Mouse (Mus musculus) regulatory T cell (primary cell): ENCODE measurements around the gene Scin.
"Not testable (repeated sequence)": the region's sequence is repeated elsewhere in the genome, so short reads cannot be mapped to it uniquely, and the experiment has no call there.

Source experiments
- in situ Hi-C: fragments of 300-600 bp; cut with MboI, MseI; formaldehyde crosslinking; loops from one replicate; pipeline ENCODE4 v1.15.1; 2025; ENCODE audit warnings: high pct_unique_total_duplicates

Scin gene

DNA sequence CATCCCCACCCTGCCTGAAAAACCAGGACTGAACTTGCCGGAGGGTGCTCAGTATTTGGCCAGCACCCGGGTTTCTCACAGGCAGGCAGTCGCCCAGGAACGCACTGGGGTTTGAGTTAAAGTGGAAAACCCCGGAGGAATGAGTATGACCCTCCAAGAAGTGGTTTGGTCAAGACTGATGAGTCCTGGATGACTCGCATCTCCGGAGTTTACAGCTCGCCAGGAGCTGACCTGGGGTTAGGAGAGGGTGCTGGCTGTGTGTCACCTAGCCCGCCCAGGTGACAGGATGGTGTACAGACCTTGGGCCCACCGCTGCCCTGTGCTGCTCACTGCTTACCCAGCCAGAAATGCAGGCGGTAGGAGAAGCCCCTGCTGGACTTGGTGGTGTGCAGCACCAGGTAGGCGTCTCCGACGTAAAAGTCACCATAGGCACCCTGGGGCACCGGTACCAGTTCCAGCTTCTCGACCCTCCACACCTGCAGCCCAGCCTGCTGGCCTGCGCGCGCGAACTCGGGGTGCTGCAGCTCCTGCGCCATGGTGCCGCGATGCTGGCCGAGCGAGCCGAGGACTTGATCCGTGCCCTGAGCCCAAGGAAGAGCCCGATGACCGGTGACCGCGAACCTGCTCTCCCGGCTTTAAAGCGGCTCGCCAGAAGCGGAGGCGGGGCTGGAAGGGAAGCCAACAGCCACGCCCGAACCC, at the start of gene Scin:
Gene Scin (minus strand): TSS at position 656 of the 699 bp plus-strand sequence.
- in situ Hi-C loops = no loop called here

DNA sequence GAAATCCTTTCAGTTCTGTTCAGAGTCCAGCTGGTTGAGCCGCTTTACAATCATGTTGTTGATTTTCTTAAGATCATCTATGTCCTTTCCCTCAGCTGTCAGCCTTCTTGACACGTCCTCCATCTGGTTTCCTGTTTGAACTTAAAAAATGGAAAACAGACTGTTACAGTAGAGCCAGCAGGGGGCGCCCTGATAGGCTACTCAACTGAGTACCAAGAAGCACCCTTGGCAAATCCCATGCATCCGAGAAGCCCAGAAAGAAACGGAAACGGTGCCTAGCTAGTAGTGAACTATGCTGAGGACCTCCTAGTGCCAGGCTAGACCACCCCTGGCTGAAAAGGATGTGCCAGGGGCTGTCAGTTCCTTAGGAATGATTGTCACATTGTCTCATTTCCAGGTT, 43.1 kb upstream of the Scin start:
- in situ Hi-C loops = no loop called here

DNA sequence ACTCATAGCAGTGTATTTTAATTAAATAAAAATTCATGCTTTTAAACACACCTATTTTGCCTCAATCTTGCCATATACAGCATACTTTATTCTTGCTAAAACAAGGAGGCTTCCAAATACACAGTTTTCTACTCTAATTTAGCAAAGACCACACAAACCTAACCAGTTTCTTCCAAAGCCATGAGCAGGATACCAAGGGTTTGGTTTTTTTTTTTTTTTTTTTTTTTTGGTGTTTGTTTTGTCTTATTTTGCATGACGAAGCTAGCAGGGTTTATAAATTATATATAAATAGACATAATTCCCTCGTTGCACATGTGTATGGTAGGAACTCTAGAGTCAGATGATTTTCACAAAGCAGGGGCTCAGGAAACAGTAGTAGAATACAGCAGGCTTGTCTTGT, 42.1 kb upstream of the Scin start:
- in situ Hi-C loops = no loop called here

DNA sequence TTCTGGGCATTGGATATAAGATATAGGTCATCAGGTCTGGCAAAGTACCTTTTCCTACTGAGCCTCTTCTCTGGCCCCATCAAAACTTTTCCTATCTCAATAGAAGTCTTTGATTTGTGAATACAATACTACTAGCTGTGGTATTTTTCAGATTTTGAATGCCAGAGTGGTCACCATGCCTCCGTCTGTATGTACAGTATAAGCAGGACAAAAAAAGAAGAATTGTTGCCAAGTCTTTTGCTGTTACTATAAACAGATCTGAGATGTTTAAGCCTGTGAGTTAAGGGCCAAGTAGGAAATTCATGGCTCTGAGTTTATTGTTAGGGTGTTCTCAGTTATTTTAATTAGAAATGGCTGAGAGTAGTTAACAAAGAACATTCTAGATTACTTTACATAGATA, 41.1 kb upstream of the Scin start:
- in situ Hi-C loops = not testable (repeated sequence)

DNA sequence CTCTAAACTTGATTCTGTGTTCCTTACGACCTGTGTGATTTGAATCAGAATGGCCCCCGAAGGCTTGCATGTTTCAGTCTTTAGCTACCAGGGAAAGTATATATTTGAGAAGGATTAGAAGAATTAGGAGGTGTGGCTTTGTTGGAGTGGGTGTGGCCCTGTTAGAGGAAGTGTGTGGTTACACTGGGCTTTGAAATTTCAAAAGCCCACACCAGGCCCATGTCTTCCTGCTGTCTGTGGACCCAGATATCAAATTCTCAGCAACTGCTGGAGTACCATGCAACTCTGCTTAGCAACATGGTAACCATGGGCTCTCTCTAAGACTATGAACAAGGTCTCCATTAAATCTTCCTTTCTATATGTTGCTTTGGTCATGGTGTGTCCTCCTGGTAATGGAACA, 37.6 kb upstream of the Scin start:
- in situ Hi-C loops = loop anchor here (25.0 kb wide), 1 partner anchor 509 kb away; no protein-coding TSS in a partner anchor

DNA sequence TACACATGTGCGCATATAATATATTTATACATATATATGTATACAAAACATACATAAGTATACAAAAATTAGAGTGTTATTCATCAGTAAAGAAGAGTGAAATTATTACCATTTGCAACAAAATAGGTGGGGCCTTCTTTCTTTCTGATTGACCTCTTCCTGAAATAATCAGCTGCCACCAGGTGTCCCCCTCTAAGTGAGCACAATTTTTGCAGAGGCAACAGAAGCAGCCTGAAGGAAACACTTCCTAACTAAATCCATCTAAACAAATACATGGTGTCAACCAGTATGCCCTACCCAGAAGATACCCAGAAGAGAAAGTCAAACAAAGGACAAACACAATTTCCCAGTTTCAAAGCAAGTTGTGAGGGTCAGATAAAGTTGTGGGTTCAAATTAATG, 35.6 kb upstream of the Scin start:
- in situ Hi-C loops = loop anchor here (5.0 to 25.0 kb wide), 4 partner anchors 92 to 655 kb away; no protein-coding TSS in a partner anchor

DNA sequence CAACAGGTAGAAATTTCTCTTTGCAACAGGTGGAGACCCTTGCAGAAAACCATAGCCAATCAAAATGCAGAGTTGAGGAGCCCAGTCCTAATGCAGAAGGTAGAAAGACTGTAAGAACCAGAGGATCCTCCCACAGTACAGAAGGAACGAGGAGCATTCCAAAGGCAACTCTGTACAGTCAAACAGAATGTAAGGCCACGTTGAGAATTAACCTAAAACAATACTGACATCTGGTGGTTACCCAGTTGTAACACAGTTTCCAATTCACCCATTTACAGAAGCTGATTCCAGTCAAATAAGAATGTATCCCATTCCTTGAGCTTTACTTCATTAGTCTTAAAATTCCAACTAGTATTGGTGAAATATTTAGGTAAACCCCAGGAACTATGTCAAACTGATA, 30.6 kb upstream of the Scin start:
- in situ Hi-C loops = loop anchor here (5.0 to 25.0 kb wide), 4 partner anchors 87 to 650 kb away; no protein-coding TSS in a partner anchor

DNA sequence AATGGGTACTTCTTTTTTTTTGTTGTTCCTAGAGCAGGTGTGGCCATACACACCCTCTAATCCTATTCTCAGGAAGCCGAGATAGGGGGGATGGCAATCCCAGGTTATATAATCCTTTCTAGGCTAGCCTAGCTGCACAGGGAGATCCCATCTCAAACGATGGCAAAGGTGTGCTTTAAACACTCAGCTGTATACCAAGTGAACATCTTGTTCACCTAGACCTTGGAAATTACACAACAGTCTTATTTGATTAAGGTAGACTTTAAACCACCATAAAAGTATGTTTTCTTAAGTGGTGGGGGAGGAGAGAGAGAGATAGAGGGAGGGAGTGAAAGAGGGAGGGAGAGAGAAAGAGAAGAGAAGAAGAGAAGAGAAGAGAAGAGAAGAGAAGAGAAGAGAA, 26.7 kb upstream of the Scin start:
- in situ Hi-C loops = loop anchor here (10.0 to 25.0 kb wide), 3 partner anchors 416 to 646 kb away; no protein-coding TSS in a partner anchor

DNA sequence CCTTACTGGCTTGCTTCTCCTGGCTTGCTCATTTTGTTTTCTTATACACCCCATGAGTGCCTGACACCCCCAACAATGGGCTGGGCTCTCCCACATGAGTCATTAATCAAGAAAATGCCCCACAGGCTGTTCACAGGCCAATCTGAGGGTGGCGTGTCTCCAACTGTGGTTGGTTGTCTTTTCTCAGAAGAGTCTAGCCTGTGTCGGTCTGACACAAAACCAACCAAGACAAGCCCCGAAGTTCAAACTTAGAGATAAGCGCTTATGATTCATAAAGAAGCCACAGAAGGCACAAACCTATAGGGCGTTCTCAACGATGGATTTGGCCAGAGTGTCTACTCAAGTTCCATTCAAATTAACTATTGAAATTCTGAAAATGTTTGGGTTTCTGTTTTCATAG, 20.2 kb upstream of the Scin start:
- in situ Hi-C loops = loop anchor here (25.0 kb wide), 1 partner anchor 492 kb away; no protein-coding TSS in a partner anchor

DNA sequence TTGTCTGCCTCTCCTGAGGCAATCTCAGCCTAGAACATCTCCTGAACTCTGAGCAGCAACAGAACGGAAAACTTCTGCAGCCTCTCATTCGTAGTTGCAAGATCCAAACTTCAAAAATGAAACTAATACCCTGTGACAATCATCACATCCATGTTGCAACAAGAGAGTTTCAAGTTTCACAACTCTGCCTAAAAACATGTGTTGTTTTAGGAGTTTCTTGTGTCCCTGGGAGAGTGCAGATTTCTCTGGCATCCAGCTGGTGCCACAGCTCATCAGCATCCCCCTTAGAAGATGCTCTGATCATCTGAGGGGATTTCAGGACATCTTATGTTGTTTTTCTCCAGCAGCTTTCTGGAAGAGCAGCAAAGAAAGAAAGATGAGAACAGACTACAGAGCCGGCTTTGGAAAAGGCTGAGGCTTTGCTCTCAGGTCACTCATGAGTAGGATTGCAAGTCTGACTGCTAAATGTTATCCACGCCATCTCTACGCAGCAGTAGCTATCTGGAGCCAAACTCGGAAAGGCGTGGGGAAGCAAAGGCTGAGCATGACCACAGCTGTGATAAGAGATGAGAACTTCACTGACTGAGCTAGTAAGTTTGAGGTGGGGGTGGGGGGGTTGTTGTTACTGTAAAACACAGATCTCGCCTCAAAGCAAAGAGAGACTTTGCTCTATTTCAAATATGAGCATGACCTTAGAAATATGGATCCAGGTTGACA, 18.5 kb upstream of the Scin start:
- in situ Hi-C loops = loop anchor here (25.0 kb wide), 1 partner anchor 490 kb away; no protein-coding TSS in a partner anchor

DNA sequence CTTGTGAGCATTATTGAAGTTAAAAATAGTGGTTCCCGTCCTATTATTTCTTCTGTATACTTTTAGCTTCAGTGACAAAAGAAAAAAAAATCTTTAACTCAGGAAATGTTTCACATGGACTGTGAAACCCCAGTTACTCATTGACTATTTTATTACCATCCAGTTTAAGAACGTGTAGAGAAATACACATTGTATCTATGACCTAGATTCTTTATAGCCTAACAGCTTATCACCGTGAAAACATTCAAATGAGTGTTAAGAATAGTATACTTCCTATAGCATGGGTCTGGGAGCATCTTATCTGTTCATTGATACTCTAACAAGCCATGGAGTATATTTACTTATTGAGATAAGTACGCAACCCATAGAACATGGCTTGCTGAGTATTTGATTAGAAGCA, 13.3 kb upstream of the Scin start:
- in situ Hi-C loops = no loop called here

DNA sequence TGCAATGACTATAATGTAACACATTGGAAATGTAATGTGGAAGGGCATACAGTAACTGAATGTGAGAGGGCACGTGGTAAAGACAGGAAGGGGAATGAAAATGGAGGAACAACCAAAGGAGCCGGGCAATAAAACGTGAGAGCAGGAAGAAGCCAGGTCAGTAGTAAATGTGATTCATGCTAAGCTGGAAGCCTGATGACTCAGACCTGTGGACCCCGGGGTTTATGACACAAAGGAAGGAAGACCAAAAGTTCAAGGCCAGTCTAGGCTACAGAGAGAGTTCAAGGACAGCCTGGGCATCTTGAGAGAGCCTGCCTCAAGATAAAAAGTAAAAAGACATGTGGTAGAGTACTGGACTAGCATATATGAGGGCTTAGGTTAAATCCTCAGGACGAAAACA, 12.5 kb upstream of the Scin start:
- in situ Hi-C loops = no loop called here

DNA sequence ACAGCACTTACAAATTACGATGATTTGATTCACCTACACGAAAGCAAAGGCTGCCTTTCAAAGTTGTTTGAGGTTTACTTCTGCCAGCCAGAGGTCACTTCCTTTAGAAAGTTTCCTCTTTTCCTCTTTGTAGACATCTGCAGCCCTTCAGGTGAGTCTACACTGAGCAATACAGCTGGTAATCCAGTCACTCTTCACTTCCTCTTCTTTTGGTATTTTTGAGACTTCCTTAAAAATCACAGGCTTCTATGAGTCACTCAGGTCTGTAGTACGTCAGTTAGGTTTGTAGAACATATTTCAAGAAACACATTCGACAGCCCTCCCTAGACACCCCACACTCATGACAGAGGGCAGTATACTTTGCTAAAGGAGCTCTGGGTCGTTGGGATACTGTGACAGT, 6.7 kb upstream of the Scin start:
- in situ Hi-C loops = no loop called here

DNA sequence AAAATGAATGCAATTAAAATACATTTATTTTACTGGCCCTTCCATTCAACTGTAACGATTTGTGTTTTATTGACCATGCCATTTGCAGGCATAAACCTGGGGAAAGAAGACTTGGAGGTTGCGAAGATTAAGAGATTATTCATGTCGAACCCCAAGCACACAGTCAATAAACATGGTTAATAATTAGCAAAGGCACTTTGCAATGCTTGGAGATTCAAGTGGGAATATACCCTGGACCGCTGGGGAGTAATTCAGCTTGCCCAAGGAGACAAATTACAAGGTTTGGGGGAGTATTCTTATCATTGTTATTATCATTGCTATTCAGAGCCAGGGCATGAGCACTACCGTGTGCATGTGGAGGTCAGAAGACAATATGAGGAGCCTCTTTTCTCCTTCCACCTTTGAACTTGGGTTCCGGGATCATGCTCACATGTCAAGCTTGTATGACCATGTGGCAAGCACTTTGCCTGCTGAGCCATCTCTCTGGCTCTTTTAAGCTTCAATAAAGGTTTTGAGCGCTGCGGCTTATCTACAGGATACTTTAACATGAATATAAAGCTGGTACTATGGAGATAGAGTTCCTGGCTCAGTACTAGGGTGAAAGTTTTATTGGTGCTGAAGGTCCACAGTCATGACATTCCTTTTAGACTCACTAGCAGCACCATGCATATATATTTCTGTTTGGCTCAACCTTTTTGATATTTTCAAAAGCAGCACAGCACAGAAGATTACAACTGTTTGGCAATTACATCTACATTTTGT, 5.6 kb upstream of the Scin start:
- in situ Hi-C loops = no loop called here

DNA sequence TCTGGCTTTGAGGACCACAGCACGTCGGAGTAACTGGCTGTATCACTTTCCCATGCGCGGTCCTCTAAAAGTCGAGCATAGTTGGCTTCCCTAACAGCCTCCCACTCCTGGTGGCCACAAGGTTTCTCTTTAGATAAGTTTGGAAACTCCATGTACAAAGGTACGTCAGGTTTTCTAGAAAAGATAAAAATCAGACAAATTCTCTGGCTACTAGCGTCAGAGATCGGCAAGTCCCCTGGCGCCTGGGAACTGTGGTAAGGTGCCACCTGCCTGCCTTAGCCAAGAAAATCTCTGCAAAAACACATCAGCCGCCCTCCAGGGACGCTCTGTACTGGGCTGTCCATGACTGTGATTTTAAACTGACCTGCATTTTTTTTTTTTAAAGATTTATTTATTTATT, 501 bp upstream of the Scin start:
- in situ Hi-C loops = no loop called here

DNA sequence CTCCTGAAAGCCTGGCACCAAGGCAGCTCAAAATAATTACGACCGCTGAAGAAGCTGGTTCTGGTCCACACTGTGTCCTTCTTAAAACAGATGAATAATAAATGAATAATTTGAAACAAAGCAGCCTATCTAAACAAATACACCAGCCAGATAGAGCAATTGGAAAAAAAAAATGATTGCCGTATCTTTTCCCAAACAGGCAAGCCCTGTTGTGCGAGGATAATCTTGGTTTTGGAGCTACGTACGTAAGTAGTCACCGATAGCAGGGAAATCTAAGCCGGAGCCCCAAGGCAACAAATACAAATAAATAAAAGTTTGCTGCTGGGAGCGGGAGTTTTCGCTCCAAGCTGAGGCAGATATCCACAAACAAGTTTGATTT, 845 bp downstream of the Scin start:
- in situ Hi-C loops = no loop called here

DNA sequence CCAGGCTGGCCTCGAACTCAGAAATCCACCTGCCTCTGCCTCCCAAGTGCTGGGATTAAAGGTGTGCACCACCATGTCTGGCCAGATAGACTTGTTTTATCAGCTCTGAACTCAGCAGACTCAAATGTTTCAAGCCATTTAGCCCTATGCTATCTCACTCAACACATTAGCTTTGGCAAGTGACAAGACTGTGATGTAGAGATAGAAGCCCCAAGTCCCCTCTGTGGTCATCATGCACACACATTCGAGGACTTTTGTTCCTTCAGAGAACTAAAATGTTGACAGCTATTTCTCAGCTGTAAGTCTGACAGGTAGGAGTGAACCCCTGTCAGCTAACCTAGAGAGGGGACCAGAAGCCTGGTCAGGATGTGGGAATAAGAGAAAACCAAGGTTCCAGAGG, 15.2 kb downstream of the Scin start:
- in situ Hi-C loops = no loop called here

DNA sequence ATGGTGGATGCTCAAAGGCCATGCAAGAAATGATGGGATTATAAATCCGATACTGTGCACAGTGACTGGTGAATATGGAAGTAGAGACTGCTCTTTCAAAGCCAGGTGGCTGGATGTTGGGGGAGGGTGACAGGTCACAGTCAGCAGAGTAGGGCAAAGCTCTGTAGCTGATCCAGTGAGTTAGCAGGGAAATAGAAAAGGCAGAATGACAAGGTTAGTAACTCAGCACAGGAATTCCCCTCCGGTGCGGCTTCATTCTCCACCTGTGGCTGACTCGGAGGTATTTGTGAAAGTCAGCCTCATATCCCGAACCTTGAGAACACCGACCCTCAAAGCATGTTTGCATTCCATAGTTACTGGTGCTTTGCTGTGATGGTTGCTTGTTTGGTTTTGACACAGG, 17.0 kb downstream of the Scin start:
- in situ Hi-C loops = no loop called here

DNA sequence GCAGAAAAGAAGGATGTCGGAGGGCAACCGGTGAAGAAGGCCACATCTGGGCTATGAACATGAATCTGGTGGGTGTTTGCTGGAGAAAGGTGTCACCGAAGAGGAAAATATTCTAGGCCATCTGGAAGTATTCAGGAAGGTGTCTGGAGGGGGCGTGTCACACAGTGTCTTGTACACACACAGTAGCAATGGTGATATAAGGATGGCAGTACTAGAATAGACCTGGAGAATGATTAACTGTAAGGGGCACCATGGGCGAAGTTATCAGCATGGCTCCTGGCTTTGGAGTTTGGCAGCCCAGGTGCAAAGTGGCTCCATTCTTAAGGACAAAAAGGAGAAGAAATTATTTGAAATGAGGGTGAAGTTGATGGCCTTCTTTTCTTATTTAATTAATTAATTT, 17.8 kb downstream of the Scin start:
- in situ Hi-C loops = no loop called here

DNA sequence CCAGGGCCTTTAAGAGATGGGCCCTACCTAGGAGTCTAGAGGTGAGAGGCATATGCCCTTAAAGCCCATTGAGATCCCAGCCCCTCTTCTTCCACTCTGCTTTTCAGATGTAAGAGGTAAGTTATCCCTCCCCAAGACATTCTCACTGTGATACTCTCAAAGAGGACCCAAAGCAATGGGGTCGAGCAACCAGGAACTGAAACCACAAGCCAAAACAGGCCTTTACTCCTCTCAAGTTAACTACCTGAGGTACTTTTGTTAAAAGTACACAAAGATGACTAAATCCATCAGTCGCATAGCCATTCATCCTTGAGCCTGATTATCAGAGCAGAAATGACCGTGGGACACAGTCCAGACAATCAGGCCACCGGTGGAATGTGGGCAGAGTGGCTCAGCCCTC, 19.1 kb downstream of the Scin start:
- in situ Hi-C loops = no loop called here

DNA sequence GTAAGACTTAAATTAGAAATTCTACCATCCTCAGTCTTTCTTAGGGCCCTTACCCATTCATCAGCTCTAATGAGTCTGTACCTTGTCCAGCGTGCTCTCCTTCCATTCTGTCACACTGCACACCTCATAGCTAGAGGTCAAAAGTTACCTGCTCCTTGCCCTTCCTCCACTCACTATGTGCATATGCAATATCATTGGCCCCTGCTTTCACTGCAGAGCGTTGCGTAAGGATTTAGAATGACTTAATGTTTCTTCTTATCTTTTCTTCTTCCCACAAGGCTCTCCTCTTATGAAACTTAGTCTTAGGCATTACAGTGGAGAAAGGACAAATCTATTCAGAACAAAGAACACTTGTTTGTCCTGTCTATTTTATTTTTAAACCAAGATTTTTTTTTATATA, 20.0 kb downstream of the Scin start:
- in situ Hi-C loops = no loop called here

DNA sequence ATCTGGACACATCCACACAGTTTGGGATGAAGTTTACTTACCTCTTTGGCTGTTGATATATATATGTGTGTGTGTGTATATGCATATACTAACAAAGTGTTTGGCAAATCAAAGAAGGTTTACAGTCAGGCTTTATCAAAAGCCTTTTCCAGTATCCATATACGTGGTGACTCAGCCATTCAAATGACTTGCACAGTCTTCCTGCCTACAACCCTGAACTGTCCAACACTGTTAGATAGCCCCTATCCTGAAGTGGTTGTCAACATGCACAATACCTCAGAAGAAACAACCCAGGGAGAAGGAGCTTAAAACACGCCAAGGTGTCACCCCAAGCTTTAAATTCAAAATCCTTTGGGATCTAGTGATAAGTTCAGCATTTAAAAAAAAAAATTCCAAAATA, 20.4 kb downstream of the Scin start:
- in situ Hi-C loops = no loop called here
